Mouse (Mus musculus) intestine, postnatal 0 days (tissue): Measurements from ENCODE around the gene Prkd2. TPM values are rescaled to one million over a fixed set of nuclear protein-coding genes. Genes with fewer than 3 reads are reported as not detected.

ENCODE experiments used
- ATAC-seq: fragments of 200-750 bp; cut with Nextera tagmentation; 2 replicates; pipeline ENCODE4 v1.8.0; 2017; ENCODE audit warnings: mild to moderate bottlenecking, moderate TSS enrichment, moderate library complexity
- H3K27ac ChIP-seq: fragments of 300-500 bp; sonication (generic); 2 replicates; pipeline ENCODE4 v1.5.1; 2014; ENCODE audit warnings: mild to moderate bottlenecking, low read depth, low read length, moderate library complexity
- H3K27me3 ChIP-seq: fragments of 300-500 bp; sonication (generic); replicated peaks from 2 replicates; pipeline ENCODE4 v1.6.1; 2014; ENCODE audit warnings: low read length, mixed read lengths; ENCODE audit not compliant: control insufficient read depth, insufficient read depth
- H3K36me3 ChIP-seq: fragments of 300-500 bp; sonication (generic); 2 replicates; pipeline ENCODE4 v1.6.1; 2014; ENCODE audit warnings: mild to moderate bottlenecking, moderate library complexity; ENCODE audit not compliant: control insufficient read depth, insufficient read depth
- H3K4me1 ChIP-seq: fragments of 300-500 bp; sonication (generic); replicated peaks from 2 replicates; pipeline ENCODE4 v1.6.1; 2014; ENCODE audit warnings: antibody characterized with exemption, low read length, mixed read lengths; ENCODE audit not compliant: control insufficient read depth, insufficient read depth
- H3K4me2 ChIP-seq: fragments of 300-500 bp; sonication (generic); replicated peaks from 2 replicates; pipeline ENCODE4 v1.6.1; 2014; ENCODE audit warnings: low read depth, mild to moderate bottlenecking, moderate library complexity
- H3K4me3 ChIP-seq: fragments of 300-500 bp; sonication (generic); 2 replicates; pipeline ENCODE4 v1.5.1; 2014; ENCODE audit warnings: low read depth, low read length
- H3K9ac ChIP-seq: fragments of 300-500 bp; sonication (generic); 2 replicates; pipeline ENCODE4 v1.6.1; 2014; ENCODE audit warnings: mild to moderate bottlenecking, low read depth, low read length
- H3K9me3 ChIP-seq: fragments of 300-500 bp; sonication (generic); 2 replicates; pipeline ENCODE4 v1.6.1; 2016; ENCODE audit warnings: mixed run types; ENCODE audit not compliant: control insufficient read depth
- CTCF ChIP-seq: sonication (generic); IDR thresholded peaks from 2 replicates; pipeline ENCODE4 v1.5.1; 2016; ENCODE audit warnings: low read depth, mild to moderate bottlenecking, control low read depth, antibody characterized with exemption, moderate library complexity
- WGBS: fragments of 180-500 bp; shearing (Covaris S2); extraction: QIAGEN DNeasy Blood & Tissue Kit; methylation state at CpG from one replicate; pipeline ENCODE4 v1.1.7; 2014; 5-methylcytosine and 5-hydroxymethylcytosine counted together
- polyA plus RNA-seq: library from polyadenylated mRNA; unstranded; fragments of >200 nt; fragmentation: Nextera tagmentation; extraction: Ambion mirVana; gene quantifications from 2 replicates; pipeline ENCODE4 v1.2.1, GENCODE M21; 2015

The Prkd2 gene
- polyA plus RNA-seq, 1 experiment from 2014 or later = 9.2 TPM

GRCm38 (mm10) chr7:16906281-16906680 lies 63.6 kb downstream of the Prkd2 start, which contains the start of gene Ptgir:
Gene Ptgir (plus strand): TSS chr7:16906490.
- Histone ChIP-seq H3K9me3 (no peaks in the 10 kb centered on the region), H3K4me3 (no peak within 1 kb of the TSS), H3K9ac (no peak within 1 kb of the TSS), H3K36me3 (no peaks in the 10 kb centered on the region), H3K27ac (no peak within 1 kb of the TSS; the same call in 1 of the 2 replicates), H3K27me3 (no peaks in the 10 kb centered on the region), H3K4me1 (no peaks in the 10 kb centered on the region), H3K4me2 (no peak within 1 kb of the TSS; the same call in 1 of the 2 replicates)
- 22% methylated on average over 6 of the region's 6 CpGs for WGBS
- TF ChIP-seq CTCF = no peak
- no peak for ATAC-seq

- WGBS = 92% methylated on average over 41 of the region's 41 CpGs
- ATAC-seq = no peak
- H3K27me3 ChIP-seq = no peaks in the 10 kb centered on the region
- no peak overlapping the region for H3K4me3 ChIP-seq
- no peaks in the 10 kb centered on the region for H3K4me1 ChIP-seq
- no peak overlapping the region for H3K9ac ChIP-seq
- no peak overlapping the region; the same call in 1 of the 2 replicates for H3K27ac ChIP-seq
- H3K36me3 ChIP-seq = no peaks in the 10 kb centered on the region
- no peaks in the 10 kb centered on the region for H3K9me3 ChIP-seq
- TF ChIP-seq CTCF = no peak
- H3K4me2 ChIP-seq = no peak overlapping the region; the same call in 1 of the 2 replicates
Measured at GRCm38 (mm10) chr7:16906889-16907559, 64.3 kb downstream of the Prkd2 start.

- no peak for ATAC-seq
- TF ChIP-seq CTCF = no peak
- H3K27me3 ChIP-seq = no peaks in the 10 kb centered on the region
- no peak overlapping the region for H3K27ac ChIP-seq
- H3K36me3 ChIP-seq = no peaks in the 10 kb centered on the region
- no peaks in the 10 kb centered on the region for H3K9me3 ChIP-seq
- no peak overlapping the region for H3K4me3 ChIP-seq
- H3K4me2 ChIP-seq = peak overlapping the region; percentile 21; the same call in 1 of the 2 replicates
- WGBS = 52% methylated on average over 7 of the region's 7 CpGs
- no peak overlapping the region for H3K9ac ChIP-seq
- no peaks in the 10 kb centered on the region for H3K4me1 ChIP-seq
Measured at GRCm38 (mm10) chr7:16907842-16908241, 65.1 kb downstream of the Prkd2 start.

GRCm38 (mm10) chr7:16908367-16908766 lies 65.7 kb downstream of the Prkd2 start:
- TF ChIP-seq CTCF = no peak
- Histone ChIP-seq H3K27me3 (no peaks in the 10 kb centered on the region), H3K27ac (no peak overlapping the region), H3K4me3 (no peak overlapping the region), H3K9ac (no peak overlapping the region), H3K9me3 (no peaks in the 10 kb centered on the region), H3K4me1 (no peaks in the 10 kb centered on the region), H3K36me3 (no peaks in the 10 kb centered on the region), H3K4me2 (peak overlapping the region; percentile 21; the same call in 1 of the 2 replicates)
- 19% methylated on average over 11 of the region's 11 CpGs for WGBS
- no peak for ATAC-seq

- no peak for TF ChIP-seq CTCF
- H3K4me3 ChIP-seq = no peak overlapping the region
- 57% methylated on average over 11 of the region's 11 CpGs for WGBS
Measured at GRCm38 (mm10) chr7:16908859-16909258, 66.2 kb downstream of the Prkd2 start.

GRCm38 (mm10) chr7:16909909-16910308 lies 67.2 kb downstream of the Prkd2 start:
- ATAC-seq = no peak
- WGBS = 52% methylated on average over 10 of the region's 10 CpGs
- Histone ChIP-seq H3K4me3 (no peak overlapping the region), H3K9ac (no peak overlapping the region), H3K9me3 (no peaks in the 10 kb centered on the region), H3K27me3 (no peaks in the 10 kb centered on the region), H3K27ac (no peak overlapping the region), H3K4me2 (no peak overlapping the region), H3K36me3 (peaks cover 8% of the 10 kb centered on the region; the same call in 1 of the 2 replicates), H3K4me1 (no peaks in the 10 kb centered on the region)
- no peak for TF ChIP-seq CTCF

More at GRCm38 (mm10) chr7:16908859-16909258, 66.2 kb downstream of the Prkd2 start:
- Histone ChIP-seq H3K9ac (no peak overlapping the region), H3K9me3 (no peaks in the 10 kb centered on the region), H3K27ac (no peak overlapping the region; the same call in 1 of the 2 replicates), H3K4me1 (no peaks in the 10 kb centered on the region), H3K4me2 (no peak overlapping the region), H3K36me3 (no peaks in the 10 kb centered on the region), H3K27me3 (no peaks in the 10 kb centered on the region)
- no peak for ATAC-seq
